Mouse (Mus musculus) liver, embryonic 16.5 days (tissue): ENCODE measurements around the gene Arfip1. TPM values are rescaled to one million over a fixed set of nuclear protein-coding genes. Genes with fewer than 3 reads are reported as not detected.

ENCODE experiments used
- ATAC-seq: fragments of 200-750 bp; cut with Nextera tagmentation; 2 replicates; pipeline ENCODE4 v1.8.0; 2017; ENCODE audit warnings: low read depth, mild to moderate bottlenecking, moderate number of reproducible peaks, moderate library complexity
- H3K27ac ChIP-seq: fragments of 300-500 bp; sonication (generic); 2 replicates; pipeline ENCODE4 v1.5.1; 2014; ENCODE audit warnings: mild to moderate bottlenecking, low read length
- H3K27me3 ChIP-seq: fragments of 300-500 bp; sonication (generic); 2 replicates; pipeline ENCODE4 v1.6.1; 2014; ENCODE audit warnings: low read depth, low read length, mixed read lengths; ENCODE audit not compliant: control insufficient read depth, insufficient read depth
- H3K36me3 ChIP-seq: fragments of 300-500 bp; sonication (generic); 2 replicates; pipeline ENCODE4 v1.6.1; 2014; ENCODE audit warnings: mild to moderate bottlenecking; ENCODE audit not compliant: control insufficient read depth, insufficient read depth
- H3K4me1 ChIP-seq: fragments of 300-500 bp; sonication (generic); 2 replicates; pipeline ENCODE4 v1.6.1; 2014; ENCODE audit warnings: low read depth, low read length, mixed read lengths; ENCODE audit not compliant: control insufficient read depth
- H3K4me2 ChIP-seq: fragments of 300-500 bp; sonication (generic); 2 replicates; pipeline ENCODE4 v1.6.1; 2014; ENCODE audit warnings: low read depth, low read length, mixed read lengths
- H3K4me3 ChIP-seq: fragments of 300-500 bp; sonication (generic); 2 replicates; pipeline ENCODE4 v1.5.1; 2014; ENCODE audit warnings: low read depth, mild to moderate bottlenecking, low read length
- H3K9ac ChIP-seq: fragments of 300-500 bp; sonication (generic); 2 replicates; pipeline ENCODE4 v1.6.1; 2014; ENCODE audit warnings: low read depth, low read length
- H3K9me3 ChIP-seq: fragments of 300-500 bp; sonication (generic); replicated peaks from 2 replicates; pipeline ENCODE4 v1.6.1; 2016; ENCODE audit warnings: low read length; ENCODE audit not compliant: control insufficient read depth
- WGBS: fragments of 180-500 bp; shearing (Covaris S2); extraction: QIAGEN DNeasy Blood & Tissue Kit; methylation state at CpG from one replicate; pipeline ENCODE4 v1.1.7; 2014; ENCODE audit not compliant: insufficient replicate concordance; 5-methylcytosine and 5-hydroxymethylcytosine counted together
- polyA plus RNA-seq: library from polyadenylated mRNA; unstranded; fragments of >200 nt; fragmentation: Nextera tagmentation; extraction: Ambion mirVana; gene quantifications from 2 replicates; pipeline ENCODE4 v1.2.1, GENCODE M21; 2015

The Arfip1 gene
- polyA plus RNA-seq, 1 experiment from 2014 or later, result 9.6 TPM

- Histone ChIP-seq H3K36me3 (peaks cover 34% of the 10 kb centered on the region), H3K9me3 (no peaks in the 10 kb centered on the region), H3K27ac (peak overlapping the region; percentile 65), H3K4me2 (peak overlapping the region; percentile 49), H3K9ac (peak overlapping the region; percentile 19), H3K4me3 (peak overlapping the region; percentile 31), H3K4me1 (peaks cover 65% of the 10 kb centered on the region), H3K27me3 (no peaks in the 10 kb centered on the region)
- 0 out of 2 replicates have a peak, but pooled peaks have one; percentile 4 for ATAC-seq
- 23% methylated on average over 10 of the region's 10 CpGs for WGBS
These were observed 114.9 kb downstream of the Arfip1 start for GRCm38 (mm10) chr3:84467419-84468110.

- WGBS, result 22% methylated on average over 6 of the region's 6 CpGs
- H3K4me1 ChIP-seq, result peaks cover 72% of the 10 kb centered on the region
- peak overlapping the region; percentile 14; the same call in 1 of the 2 replicates for H3K4me3 ChIP-seq
- H3K36me3 ChIP-seq, result peaks cover 36% of the 10 kb centered on the region
- H3K4me2 ChIP-seq, result peak overlapping the region; percentile 34
- ATAC-seq, result 0 out of 2 replicates have a peak, but pooled peaks have one; percentile 30
- H3K9ac ChIP-seq, result peak overlapping the region; percentile 36
- H3K9me3 ChIP-seq, result no peaks in the 10 kb centered on the region
- no peaks in the 10 kb centered on the region for H3K27me3 ChIP-seq
- peak overlapping the region; percentile 65 for H3K27ac ChIP-seq
These were observed 116.5 kb downstream of the Arfip1 start for GRCm38 (mm10) chr3:84465822-84466500.

- H3K4me3 ChIP-seq, result no peak overlapping the region
- ATAC-seq, result peak; percentile 64
- H3K9ac ChIP-seq, result peak overlapping the region; percentile 69
- H3K9me3 ChIP-seq, result no peaks in the 10 kb centered on the region
- H3K36me3 ChIP-seq, result peaks cover 44% of the 10 kb centered on the region
- peaks cover 60% of the 10 kb centered on the region for H3K4me1 ChIP-seq
- H3K27me3 ChIP-seq, result no peaks in the 10 kb centered on the region; the same call in 1 of the 2 replicates
- WGBS, result 25% methylated on average over 4 of the region's 4 CpGs
- peak overlapping the region; percentile 52 for H3K4me2 ChIP-seq
- H3K27ac ChIP-seq, result peak overlapping the region; percentile 89
These were observed 120.7 kb downstream of the Arfip1 start for GRCm38 (mm10) chr3:84461687-84462086.

GRCm38 (mm10) chr3:84460952-84461351, 121.5 kb downstream of the Arfip1 start:
- H3K36me3 ChIP-seq, result peaks cover 44% of the 10 kb centered on the region
- peak overlapping the region; percentile 89 for H3K27ac ChIP-seq
- H3K4me1 ChIP-seq, result peaks cover 61% of the 10 kb centered on the region
- peak overlapping the region; percentile 69 for H3K9ac ChIP-seq
- no peaks in the 10 kb centered on the region; the same call in 1 of the 2 replicates for H3K27me3 ChIP-seq
- H3K4me3 ChIP-seq, result peak overlapping the region; percentile 31
- 2% methylated on average over 12 of the region's 12 CpGs for WGBS
- H3K4me2 ChIP-seq, result peak overlapping the region; percentile 52
- no peaks in the 10 kb centered on the region for H3K9me3 ChIP-seq
- peak; percentile 90 for ATAC-seq

GRCm38 (mm10) chr3:84460499-84460898, 121.9 kb downstream of the Arfip1 start:
- H3K9me3 ChIP-seq, result no peaks in the 10 kb centered on the region
- peak overlapping the region; percentile 89 for H3K27ac ChIP-seq
- H3K4me2 ChIP-seq, result peak overlapping the region; percentile 52
- peak overlapping the region; percentile 31 for H3K4me3 ChIP-seq
- H3K27me3 ChIP-seq, result no peaks in the 10 kb centered on the region; the same call in 1 of the 2 replicates
- WGBS, result 19% methylated on average over 3 of the region's 3 CpGs
- peak overlapping the region; percentile 69 for H3K9ac ChIP-seq
- H3K36me3 ChIP-seq, result peaks cover 44% of the 10 kb centered on the region
- peaks cover 61% of the 10 kb centered on the region for H3K4me1 ChIP-seq
- 0 out of 2 replicates have a peak, but pooled peaks have one; percentile 1 for ATAC-seq

- no peaks in the 10 kb centered on the region for H3K9me3 ChIP-seq
- peak overlapping the region; percentile 38 for H3K4me3 ChIP-seq
- peak overlapping the region; percentile 71 for H3K9ac ChIP-seq
- H3K4me1 ChIP-seq, result peaks cover 54% of the 10 kb centered on the region
- peak; percentile 83 for ATAC-seq
- WGBS, result 18% methylated on average over 12 of the region's 12 CpGs
- H3K4me2 ChIP-seq, result peak overlapping the region; percentile 70
- peaks cover 63% of the 10 kb centered on the region for H3K36me3 ChIP-seq
- H3K27ac ChIP-seq, result peak overlapping the region; percentile 98
- H3K27me3 ChIP-seq, result no peaks in the 10 kb centered on the region; the same call in 1 of the 2 replicates
These were observed 126.5 kb downstream of the Arfip1 start for GRCm38 (mm10) chr3:84455733-84456417.

- no peak overlapping the region for H3K9ac ChIP-seq
- H3K27me3 ChIP-seq, result no peaks in the 10 kb centered on the region
- H3K4me3 ChIP-seq, result no peak overlapping the region
- 0 out of 2 replicates have a peak overlapping the region, but pooled peaks have one; percentile 14 for H3K27ac ChIP-seq
- H3K4me1 ChIP-seq, result peaks cover 16% of the 10 kb centered on the region
- H3K36me3 ChIP-seq, result peaks cover 87% of the 10 kb centered on the region
- H3K9me3 ChIP-seq, result no peaks in the 10 kb centered on the region
- peak; percentile 42; the same call in 1 of the 2 replicates for ATAC-seq
- no peak overlapping the region for H3K4me2 ChIP-seq
- 62% methylated on average over 3 of the region's 3 CpGs for WGBS
These were observed 131.8 kb downstream of the Arfip1 start for GRCm38 (mm10) chr3:84450651-84451050.

- H3K27ac ChIP-seq, result no peak overlapping the region
- H3K9me3 ChIP-seq, result no peaks in the 10 kb centered on the region
- peaks cover 92% of the 10 kb centered on the region for H3K36me3 ChIP-seq
- H3K4me1 ChIP-seq, result peaks cover 2% of the 10 kb centered on the region
- no peaks in the 10 kb centered on the region for H3K27me3 ChIP-seq
- WGBS, result 80% methylated on average over 9 of the region's 9 CpGs
- ATAC-seq, result no peak
- H3K4me3 ChIP-seq, result no peak overlapping the region
- no peak overlapping the region for H3K4me2 ChIP-seq
- H3K9ac ChIP-seq, result no peak overlapping the region
These were observed 133.4 kb downstream of the Arfip1 start for GRCm38 (mm10) chr3:84449015-84449414.
